Mouse (Mus musculus): ENCODE results near the gene Lrrc58.

The Lrrc58 gene

GRCm38 (mm10) chr16:37929006-37929405, 60.8 kb downstream of the Lrrc58 start:
- DNase-seq = no peak

GRCm38 (mm10) chr16:37929626-37930025, 61.4 kb downstream of the Lrrc58 start:
- no peak for DNase-seq

GRCm38 (mm10) chr16:37934932-37935331, 66.7 kb downstream of the Lrrc58 start:
- no peak for DNase-seq

- DNase-seq = no peak
Observed at GRCm38 (mm10) chr16:37937276-37937675, 69.1 kb downstream of the Lrrc58 start.

Measured in cerebellum, postnatal 25 days (tissue).